Mouse (Mus musculus) kidney, postnatal 0 days (tissue): ENCODE data around the gene 1700013F07Rik. TPM values are rescaled to one million over a fixed set of nuclear protein-coding genes. Genes with fewer than 3 reads are reported as not detected.
"Not testable (repeated sequence)": the region's sequence is repeated elsewhere in the genome, so short reads cannot be mapped to it uniquely, and the experiment has no call there.

Source experiments
- ATAC-seq: fragments of 200-750 bp; cut with Nextera tagmentation; replicated peaks from 2 replicates; pipeline ENCODE4 v1.8.0; 2017; ENCODE audit warnings: low read depth, moderate number of reproducible peaks, moderate TSS enrichment, moderate library complexity; ENCODE audit not compliant: low FRiP score
- DNase-seq: peaks from one replicate; pipeline ENCODE4 v3.0.0-alpha.2; 2016; ENCODE audit warnings: low spot score
- H3K27ac ChIP-seq: fragments of 300-500 bp; sonication (generic); 2 replicates; pipeline ENCODE4 v1.5.1; 2014; ENCODE audit warnings: mild to moderate bottlenecking
- H3K27me3 ChIP-seq: fragments of 300-500 bp; sonication (generic); 2 replicates; pipeline ENCODE4 v1.6.1; 2014; ENCODE audit warnings: low read length, mixed read lengths; ENCODE audit not compliant: insufficient read depth
- H3K36me3 ChIP-seq: fragments of 300-500 bp; sonication (generic); 2 replicates; pipeline ENCODE4 v1.6.1; 2014; ENCODE audit warnings: low read length, mixed read lengths; ENCODE audit not compliant: insufficient read depth
- H3K4me1 ChIP-seq: fragments of 300-500 bp; sonication (generic); replicated peaks from 2 replicates; pipeline ENCODE4 v1.6.1; 2014; ENCODE audit warnings: antibody characterized with exemption, low read length, mixed read lengths; ENCODE audit not compliant: insufficient read depth
- H3K4me2 ChIP-seq: fragments of 300-500 bp; sonication (generic); 2 replicates; pipeline ENCODE4 v1.6.1; 2014; ENCODE audit warnings: mild to moderate bottlenecking, low read length, moderate library complexity, mixed read lengths
- H3K4me3 ChIP-seq: fragments of 300-500 bp; sonication (generic); replicated peaks from 2 replicates; pipeline ENCODE4 v1.5.1; 2014; ENCODE audit warnings: low read depth, low read length
- H3K9ac ChIP-seq: fragments of 300-500 bp; sonication (generic); 2 replicates; pipeline ENCODE4 v1.6.1; 2014; ENCODE audit warnings: low read depth, low read length
- H3K9me3 ChIP-seq: fragments of 300-500 bp; sonication (generic); replicated peaks from 2 replicates; pipeline ENCODE4 v1.6.1; 2016; ENCODE audit warnings: low read length, inconsistent platforms, mixed read lengths
- CTCF ChIP-seq: IDR thresholded peaks from 2 replicates; pipeline ENCODE4 v1.5.1; 2016; ENCODE audit warnings: antibody characterized with exemption, low read depth, mild to moderate bottlenecking, moderate library complexity
- WGBS: fragments of 180-500 bp; shearing (Covaris S2); extraction: QIAGEN DNeasy Blood & Tissue Kit; methylation state at CpG from one replicate; pipeline ENCODE4 v1.1.7; 2014; 5-methylcytosine and 5-hydroxymethylcytosine counted together
- polyA plus RNA-seq: library from polyadenylated mRNA; unstranded; fragments of >200 nt; fragmentation: Nextera tagmentation; extraction: Ambion mirVana; gene quantifications from 2 replicates; pipeline ENCODE4 v1.2.1, GENCODE M21; 2015

1700013F07Rik gene
- polyA plus RNA-seq, 1 experiment from 2014 or later, result not detected

DNA sequence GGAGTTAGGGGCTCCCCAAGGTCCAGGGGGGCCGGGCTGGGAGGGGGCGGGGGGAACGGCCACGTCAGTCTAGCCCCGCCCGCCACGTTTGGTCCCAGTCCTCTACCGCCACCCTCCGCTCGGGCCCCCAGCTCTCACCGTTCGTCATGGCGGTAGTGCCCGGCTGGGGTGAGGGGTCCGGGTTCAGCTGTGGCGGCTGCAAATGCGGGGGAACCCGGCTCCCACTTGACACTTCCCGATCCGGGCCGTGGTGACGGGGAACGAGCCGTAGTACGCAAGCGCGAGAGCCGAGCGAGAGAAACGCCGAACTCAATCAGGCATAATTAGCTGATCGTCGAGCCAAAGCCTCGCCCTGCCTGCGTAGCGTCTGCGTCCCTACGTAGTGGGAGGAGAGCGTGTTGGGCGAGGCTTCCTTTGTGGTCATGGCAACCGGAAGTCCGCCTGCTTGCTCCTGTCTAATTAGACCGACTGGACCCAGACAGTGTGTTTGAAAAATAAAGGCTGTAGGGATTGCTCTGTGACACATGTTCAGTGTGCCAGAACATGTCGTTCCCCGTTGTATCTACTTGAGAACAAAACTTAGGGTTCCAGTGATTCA lies 28.3 kb downstream of the 1700013F07Rik start, which contains the start of gene Tmem167b:
TSS of gene Tmem167b (minus strand) at position 334 of the 598 bp plus-strand sequence.
- Histone ChIP-seq H3K9me3 (no peaks in the 10 kb centered on the region), H3K4me3 (peak within 1 kb of the TSS; percentile 84), H3K4me2 (peak within 1 kb of the TSS; percentile 71), H3K9ac (peak within 1 kb of the TSS; percentile 85), H3K4me1 (peaks cover 11% of the 10 kb centered on the region; the same call in 1 of the 2 replicates), H3K36me3 (peaks cover 15% of the 10 kb centered on the region), H3K27me3 (no peaks in the 10 kb centered on the region), H3K27ac (peak within 1 kb of the TSS; percentile 89)
- 0 out of 2 replicates have a peak, but pooled peaks have one; percentile 23 for TF ChIP-seq CTCF
- WGBS, result under 1% methylated on average over 45 of the region's 45 CpGs
- peak; percentile 99 for ATAC-seq
- peak; percentile 99 for DNase-seq

DNA sequence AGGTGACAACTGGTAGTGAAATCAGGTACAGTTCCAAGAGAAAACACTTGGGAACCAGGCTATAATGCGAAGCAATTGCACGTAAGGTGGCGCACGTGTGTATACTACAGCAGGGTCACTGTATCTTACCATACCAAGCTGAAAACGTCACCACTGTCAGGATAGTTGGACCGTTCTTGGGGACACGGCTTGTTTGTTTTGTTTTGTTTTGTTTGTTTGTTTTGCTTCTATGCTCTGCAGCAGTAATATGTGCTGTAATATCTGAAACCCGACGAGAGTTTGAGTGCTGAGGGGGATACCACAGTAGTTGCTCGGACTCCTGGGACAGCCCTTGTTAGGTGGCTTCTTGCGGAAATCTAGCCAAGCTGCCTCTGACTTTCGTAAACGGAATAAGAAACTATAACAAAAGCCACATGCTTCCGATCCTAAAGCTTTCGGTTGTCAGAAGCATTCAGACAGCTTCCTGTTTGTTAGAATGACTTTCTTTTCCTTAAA lies 28.9 kb downstream of the 1700013F07Rik start:
- H3K4me3 ChIP-seq, result peak overlapping the region; percentile 84
- peaks cover 11% of the 10 kb centered on the region; the same call in 1 of the 2 replicates for H3K4me1 ChIP-seq
- H3K27ac ChIP-seq, result peak overlapping the region; percentile 89
- ATAC-seq, result peak; percentile 68
- DNase-seq, result peak; percentile 81
- H3K4me2 ChIP-seq, result peak overlapping the region; percentile 66
- TF ChIP-seq CTCF, result peak; percentile 44; the same call in 1 of the 2 replicates
- H3K27me3 ChIP-seq, result no peaks in the 10 kb centered on the region
- H3K9me3 ChIP-seq, result no peaks in the 10 kb centered on the region
- no peak overlapping the region for H3K9ac ChIP-seq
- 7% methylated on average over 15 of the region's 15 CpGs for WGBS
- H3K36me3 ChIP-seq, result peaks cover 10% of the 10 kb centered on the region

DNA sequence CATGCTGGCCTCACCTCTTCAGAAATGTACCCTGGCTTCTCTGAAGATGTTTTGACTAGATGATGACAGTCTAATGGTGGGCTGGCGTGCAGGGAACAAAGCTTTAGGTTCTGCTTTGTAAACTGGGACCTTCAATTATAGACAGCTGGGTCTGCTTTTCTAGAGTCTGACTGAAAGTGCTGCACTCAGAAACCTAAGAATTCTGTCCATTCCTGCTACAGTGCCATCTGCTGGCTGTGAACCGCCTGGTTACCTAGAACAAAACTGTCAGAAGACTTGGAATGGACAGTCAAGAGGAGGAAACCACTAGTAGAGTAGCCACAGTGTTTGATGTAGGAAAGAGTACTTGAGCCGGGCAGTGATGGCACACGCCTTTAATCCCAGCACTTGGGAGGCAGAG lies 29.4 kb downstream of the 1700013F07Rik start:
- TF ChIP-seq CTCF, result peak; percentile 90

DNA sequence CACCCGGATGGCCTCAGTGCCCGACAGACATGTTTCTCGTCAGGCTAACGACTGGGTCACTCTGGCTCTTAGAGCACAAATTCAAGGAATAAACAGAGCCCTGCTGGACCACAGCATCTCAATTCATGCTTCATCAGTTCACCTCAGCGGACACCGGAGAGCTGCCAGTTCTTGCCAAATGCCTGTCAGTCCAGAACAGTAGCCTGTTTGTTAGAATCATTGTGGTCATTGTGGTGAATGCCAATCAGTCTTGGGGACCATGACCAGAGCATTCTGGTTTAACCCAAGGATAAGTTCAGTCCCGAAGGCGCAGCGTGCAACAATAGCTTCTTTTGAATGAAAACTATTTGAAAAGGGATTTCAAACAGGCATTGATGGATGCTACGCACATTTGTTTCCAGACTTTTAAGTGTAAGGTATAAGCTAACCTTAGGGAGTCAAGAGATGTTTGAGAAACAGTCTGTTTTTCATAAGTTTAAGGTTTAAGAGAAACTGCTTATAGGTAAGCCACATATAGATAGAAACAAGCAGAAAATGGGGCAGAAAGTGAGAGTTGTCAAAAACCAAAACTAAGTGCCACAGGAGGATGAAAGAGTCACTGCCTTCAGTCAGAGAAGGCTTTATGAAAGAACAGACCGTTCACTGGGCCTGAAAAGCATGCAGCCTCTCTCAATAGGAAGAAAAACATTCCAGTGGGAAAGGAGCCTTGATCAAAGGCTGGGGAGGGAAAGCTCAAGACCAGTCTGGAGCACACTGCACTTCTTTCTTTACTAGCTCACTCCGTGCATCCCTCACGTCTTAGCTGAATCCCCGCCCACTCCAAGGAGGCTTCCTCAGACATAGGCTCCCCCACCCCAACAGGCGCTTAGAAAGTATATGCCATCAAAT lies 34.3 kb downstream of the 1700013F07Rik start:
- no peaks in the 10 kb centered on the region for H3K27me3 ChIP-seq
- H3K9me3 ChIP-seq, result no peaks in the 10 kb centered on the region
- peaks cover 5% of the 10 kb centered on the region for H3K4me1 ChIP-seq
- H3K27ac ChIP-seq, result no peak overlapping the region
- 59% methylated on average over 15 of the region's 15 CpGs for WGBS
- ATAC-seq, result no peak
- H3K4me2 ChIP-seq, result no peak overlapping the region
- no peak for DNase-seq
- H3K9ac ChIP-seq, result no peak overlapping the region
- no peak for TF ChIP-seq CTCF
- H3K4me3 ChIP-seq, result no peak overlapping the region
- H3K36me3 ChIP-seq, result no peaks in the 10 kb centered on the region

More for the DNA sequence above, 29.4 kb downstream of the 1700013F07Rik start:
- H3K4me3 ChIP-seq, result peak overlapping the region; percentile 84
- 6% methylated on average over 4 of the region's 4 CpGs for WGBS
- H3K9me3 ChIP-seq, result no peaks in the 10 kb centered on the region
- H3K4me2 ChIP-seq, result peak overlapping the region; percentile 66
- no peak for ATAC-seq
- peak; percentile 95 for DNase-seq
- H3K27ac ChIP-seq, result peak overlapping the region; percentile 89
- no peaks in the 10 kb centered on the region for H3K27me3 ChIP-seq
- H3K9ac ChIP-seq, result no peak overlapping the region
- H3K4me1 ChIP-seq, result peaks cover 11% of the 10 kb centered on the region; the same call in 1 of the 2 replicates
- peaks cover 5% of the 10 kb centered on the region for H3K36me3 ChIP-seq

DNA sequence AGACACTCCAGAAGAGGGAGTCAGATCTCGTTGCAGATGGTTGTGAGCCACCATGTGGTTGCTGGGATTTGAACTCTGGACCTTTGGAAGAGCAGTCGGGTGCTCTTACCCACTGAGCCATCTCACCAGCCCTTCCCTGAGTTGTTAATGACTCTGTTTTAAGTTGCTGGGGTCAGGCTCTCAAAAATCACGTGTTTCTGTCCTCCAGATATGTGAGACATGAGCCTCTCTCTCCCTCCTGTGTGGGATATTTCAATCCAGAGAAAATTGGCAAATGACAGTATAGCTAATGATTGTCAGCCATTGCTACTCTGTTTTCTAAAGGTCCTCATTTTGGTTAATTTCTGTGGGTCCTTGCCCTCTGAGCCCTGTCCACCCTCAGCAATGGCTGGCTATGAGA lies 35.7 kb downstream of the 1700013F07Rik start:
- H3K9me3 ChIP-seq, H3K9ac ChIP-seq, H3K27ac ChIP-seq, DNase-seq, ATAC-seq, H3K4me3 ChIP-seq, H3K4me2 ChIP-seq, H3K27me3 ChIP-seq, H3K36me3 ChIP-seq, H3K4me1 ChIP-seq: not testable (repeated sequence)
- WGBS, result 52% methylated on average over 2 of the region's 3 CpGs

DNA sequence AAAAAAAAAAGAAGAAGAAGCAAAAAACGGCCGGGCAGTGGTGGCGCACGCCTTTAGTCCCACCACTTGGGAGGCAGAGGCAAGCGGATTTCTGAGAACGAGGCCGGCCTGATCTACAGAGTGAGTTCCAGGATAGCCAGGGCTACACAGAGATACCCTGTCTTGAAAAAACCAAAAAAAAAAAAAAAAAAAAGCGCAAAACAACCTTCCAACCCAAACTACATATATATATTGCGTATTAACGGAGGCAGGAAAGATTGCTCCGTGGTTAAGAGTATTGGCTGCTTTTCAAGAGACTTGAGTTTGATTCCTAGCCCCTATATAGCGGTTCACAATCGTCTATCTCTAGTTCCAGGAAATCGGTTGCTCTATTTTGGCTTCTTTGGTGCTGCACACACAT lies 36.9 kb downstream of the 1700013F07Rik start:
- H3K36me3 ChIP-seq, result no peaks in the 10 kb centered on the region
- no peak overlapping the region for H3K9ac ChIP-seq
- ATAC-seq (no peak), DNase-seq (no peak)
- no peak overlapping the region for H3K4me3 ChIP-seq
- TF ChIP-seq CTCF, result no peak
- no peak overlapping the region for H3K27ac ChIP-seq
- no peaks in the 10 kb centered on the region for H3K27me3 ChIP-seq
- 88% methylated on average over 14 of the region's 14 CpGs for WGBS
- H3K4me2 ChIP-seq, result peak overlapping the region; percentile 68; the same call in 1 of the 2 replicates
- H3K4me1 ChIP-seq, result peaks cover 9% of the 10 kb centered on the region
- no peaks in the 10 kb centered on the region for H3K9me3 ChIP-seq
